Mouse (Mus musculus) midbrain, embryonic 14.5 days (tissue): ENCODE measurements around the gene Cysltr2. TPM values are rescaled to one million over a fixed set of nuclear protein-coding genes. Genes with fewer than 3 reads are reported as not detected.

ENCODE experiments used
- ATAC-seq: fragments of 200-750 bp; cut with Nextera tagmentation; 2 replicates; pipeline ENCODE4 v1.8.0; 2017; ENCODE audit warnings: moderate number of reproducible peaks, moderate library complexity; ENCODE audit not compliant: low FRiP score, low TSS enrichment
- DNase-seq: peaks from one replicate; pipeline ENCODE4 v3.0.0-alpha.2; 2015
- H3K27ac ChIP-seq: fragments of 300-500 bp; sonication (generic); replicated peaks from 2 replicates; pipeline ENCODE4 v1.5.1; 2014; ENCODE audit warnings: mild to moderate bottlenecking, low read depth, low read length, moderate library complexity
- H3K27me3 ChIP-seq: fragments of 300-500 bp; sonication (generic); 2 replicates; pipeline ENCODE4 v1.6.1; 2014; ENCODE audit warnings: low read length, control low read depth, mixed read lengths; ENCODE audit not compliant: control insufficient read depth, insufficient read depth
- H3K36me3 ChIP-seq: fragments of 300-500 bp; sonication (generic); 2 replicates; pipeline ENCODE4 v1.6.1; 2014; ENCODE audit warnings: low read length, control low read depth; ENCODE audit not compliant: control insufficient read depth, insufficient read depth
- H3K4me1 ChIP-seq: fragments of 300-500 bp; sonication (generic); 2 replicates; pipeline ENCODE4 v1.6.1; 2014; ENCODE audit warnings: mild to moderate bottlenecking, antibody characterized with exemption, low read length, control low read depth; ENCODE audit not compliant: control insufficient read depth, insufficient read depth
- H3K4me2 ChIP-seq: fragments of 300-500 bp; sonication (generic); 2 replicates; pipeline ENCODE4 v1.6.1; 2014; ENCODE audit warnings: mild to moderate bottlenecking, low read length, moderate library complexity
- H3K4me3 ChIP-seq: fragments of 300-500 bp; sonication (generic); replicated peaks from 2 replicates; pipeline ENCODE4 v1.5.1; 2014; ENCODE audit warnings: low read depth, low read length
- H3K9ac ChIP-seq: fragments of 300-500 bp; sonication (generic); replicated peaks from 2 replicates; pipeline ENCODE4 v1.6.1; 2014; ENCODE audit warnings: mild to moderate bottlenecking, low read length, moderate library complexity
- H3K9me3 ChIP-seq: fragments of 300-500 bp; sonication (generic); 2 replicates; pipeline ENCODE4 v1.6.1; 2016; ENCODE audit warnings: low read length, control low read depth, mixed read lengths; ENCODE audit not compliant: control insufficient read depth
- WGBS: fragments of 180-500 bp; shearing (Covaris S2); extraction: QIAGEN DNeasy Blood & Tissue Kit; methylation state at CpG from one replicate; pipeline ENCODE4 v1.1.7; 2014; 5-methylcytosine and 5-hydroxymethylcytosine counted together
- polyA plus RNA-seq: library from polyadenylated mRNA; unstranded; fragments of >200 nt; fragmentation: Nextera tagmentation; extraction: Ambion mirVana; gene quantifications from 2 replicates; pipeline ENCODE4 v1.2.1, GENCODE M21; 2014

The Cysltr2 gene
- polyA plus RNA-seq, 1 experiment from 2014 or later, result 0.16 TPM

DNA sequence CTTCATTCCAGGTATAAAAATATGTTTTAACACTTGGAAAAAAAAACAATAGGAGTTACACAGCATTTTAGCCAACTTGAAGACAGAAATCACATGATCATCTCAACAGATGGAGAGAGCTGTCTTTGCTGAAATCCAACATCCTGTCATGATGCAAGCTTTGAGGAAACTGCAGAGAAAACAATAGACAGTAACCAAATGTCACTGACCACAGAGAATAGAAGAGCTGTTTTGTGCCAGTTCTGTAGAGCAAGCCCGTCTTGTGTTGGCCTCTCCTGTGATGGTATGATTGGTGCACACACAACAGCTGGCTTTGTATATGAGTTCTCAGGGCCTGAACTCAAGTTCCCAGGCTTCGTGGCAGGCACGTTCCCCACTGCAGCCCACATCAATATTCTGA lies 68.2 kb downstream of the Cysltr2 start:
- no peaks in the 10 kb centered on the region for H3K36me3 ChIP-seq
- ATAC-seq, result no peak
- H3K9me3 ChIP-seq, result no peaks in the 10 kb centered on the region
- no peak overlapping the region for H3K27ac ChIP-seq
- no peak overlapping the region for H3K4me3 ChIP-seq
- H3K9ac ChIP-seq, result no peak overlapping the region
- 0 out of 2 replicates have a peak, but pooled peaks cover 2% of the 10 kb centered on the region for H3K4me1 ChIP-seq
- H3K27me3 ChIP-seq, result no peaks in the 10 kb centered on the region
- H3K4me2 ChIP-seq, result no peak overlapping the region
- 83% methylated on average over 3 of the region's 3 CpGs for WGBS
- DNase-seq, result no peak

DNA sequence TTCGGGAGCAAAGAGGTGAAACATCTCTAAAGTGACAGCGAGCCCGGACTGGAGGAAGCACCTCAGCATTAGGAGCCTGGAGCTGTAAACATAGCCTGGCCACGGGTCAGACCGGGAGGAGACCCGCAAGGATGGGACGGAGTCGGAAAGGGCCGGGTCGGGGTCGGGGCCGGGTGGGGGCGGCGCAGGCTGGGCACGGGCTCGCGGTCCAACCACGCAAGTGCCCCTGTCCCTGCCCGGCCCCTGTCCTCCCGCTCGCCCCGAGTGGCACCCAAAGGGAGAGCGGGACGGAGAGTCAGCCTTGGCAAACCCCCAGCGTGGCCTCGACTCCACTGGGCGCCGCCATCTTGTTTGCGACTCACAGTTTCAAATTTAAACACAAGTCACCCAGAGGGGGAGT lies 68.8 kb downstream of the Cysltr2 start:
- H3K27ac ChIP-seq, result no peak overlapping the region
- 0 out of 2 replicates have a peak, but pooled peaks cover 2% of the 10 kb centered on the region for H3K4me1 ChIP-seq
- no peak for DNase-seq
- 95% methylated on average over 29 of the region's 29 CpGs for WGBS
- no peak for ATAC-seq
- H3K4me3 ChIP-seq, result no peak overlapping the region
- no peaks in the 10 kb centered on the region for H3K36me3 ChIP-seq
- H3K9ac ChIP-seq, result no peak overlapping the region
- no peak overlapping the region for H3K4me2 ChIP-seq
- no peaks in the 10 kb centered on the region for H3K27me3 ChIP-seq
- H3K9me3 ChIP-seq, result no peaks in the 10 kb centered on the region

DNA sequence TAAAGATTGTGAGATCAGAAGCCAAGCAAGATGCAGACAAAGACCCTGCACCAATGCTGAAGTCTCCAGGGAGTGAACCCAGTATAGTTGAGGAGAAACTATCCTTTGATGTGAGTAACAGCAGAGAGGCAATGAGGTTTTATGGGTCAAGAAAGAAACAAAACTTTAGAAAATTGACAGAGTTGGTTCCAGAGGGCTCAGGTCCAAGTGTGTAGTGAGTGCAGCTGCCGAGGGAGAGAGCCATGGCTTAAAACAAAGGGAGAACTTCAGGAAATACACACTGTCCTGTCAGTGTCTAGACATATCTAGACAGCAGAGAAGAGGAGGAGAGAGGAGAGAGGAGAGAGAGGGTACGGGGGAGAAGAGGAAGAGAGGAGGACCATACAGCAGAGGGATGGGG lies 72.8 kb downstream of the Cysltr2 start:
- H3K27ac ChIP-seq, result no peak overlapping the region
- 79% methylated on average over 2 of the region's 2 CpGs for WGBS
- no peak overlapping the region for H3K4me3 ChIP-seq
- no peaks in the 10 kb centered on the region for H3K9me3 ChIP-seq
- no peak overlapping the region for H3K9ac ChIP-seq
- H3K27me3 ChIP-seq, result no peaks in the 10 kb centered on the region
- DNase-seq (no peak), ATAC-seq (no peak)
- H3K4me1 ChIP-seq, result no peaks in the 10 kb centered on the region
- H3K4me2 ChIP-seq, result no peak overlapping the region
- H3K36me3 ChIP-seq, result no peaks in the 10 kb centered on the region

Other genes with a start within 250 kb of the Cysltr2 start
- gene Rcbtb2, start 73.9 kb upstream of the Cysltr2 start, polyA plus RNA-seq, result 58.7 and 80.0 TPM in 2 replicates
- 3.3 and 5.7 TPM in 2 replicates for gene Lpar6, start 188.8 kb upstream of the Cysltr2 start, polyA plus RNA-seq